Mouse (Mus musculus) erythroblast, embryonic 14.5 days (primary cell): ENCODE data around the gene Sebox. TPM values are rescaled to one million over a fixed set of nuclear protein-coding genes. Genes with fewer than 3 reads are reported as not detected.
A peak's percentile ranks its signal among the peaks of the same experiment; 100 is the strongest.

ENCODE experiments used
- H3K27me3 ChIP-seq: 2 replicates; pipeline ENCODE4 v1.6.1; 2012; ENCODE audit warnings: inconsistent platforms; ENCODE audit not compliant: control insufficient read depth
- H3K36me3 ChIP-seq: 2 replicates; pipeline ENCODE4 v1.6.1; 2012; ENCODE audit warnings: mild to moderate bottlenecking, inconsistent platforms; ENCODE audit not compliant: control insufficient read depth
- H3K4me1 ChIP-seq: 2 replicates; pipeline ENCODE4 v1.6.1; 2012; ENCODE audit warnings: inconsistent platforms; ENCODE audit not compliant: control insufficient read depth
- H3K4me3 ChIP-seq: replicated peaks from 2 replicates; pipeline ENCODE3; 2012; ENCODE audit warnings: moderate library complexity, mild to moderate bottlenecking, inconsistent platforms
- H3K9me3 ChIP-seq: 2 replicates; pipeline ENCODE4 v1.6.1; 2012; ENCODE audit warnings: low read length, inconsistent platforms, mixed read lengths; ENCODE audit not compliant: control insufficient read depth
- GATA1 ChIP-seq: IDR thresholded peaks from 2 replicates; pipeline ENCODE4 v1.6.1; 2012; ENCODE audit warnings: low read length, inconsistent platforms, mixed read lengths
- TAL1 ChIP-seq: IDR thresholded peaks from 3 replicates; pipeline ENCODE4 v1.6.1; 2012; ENCODE audit warnings: low read length, inconsistent platforms, mixed read lengths
- polyA plus RNA-seq: library from polyadenylated mRNA; stranded (reverse); fragments of >175 nt; gene quantifications from 2 replicates; pipeline ENCODE4 v1.2.3, GENCODE M21; 2012

Gene Sebox
- polyA plus RNA-seq, 1 experiment: not detected

DNA sequence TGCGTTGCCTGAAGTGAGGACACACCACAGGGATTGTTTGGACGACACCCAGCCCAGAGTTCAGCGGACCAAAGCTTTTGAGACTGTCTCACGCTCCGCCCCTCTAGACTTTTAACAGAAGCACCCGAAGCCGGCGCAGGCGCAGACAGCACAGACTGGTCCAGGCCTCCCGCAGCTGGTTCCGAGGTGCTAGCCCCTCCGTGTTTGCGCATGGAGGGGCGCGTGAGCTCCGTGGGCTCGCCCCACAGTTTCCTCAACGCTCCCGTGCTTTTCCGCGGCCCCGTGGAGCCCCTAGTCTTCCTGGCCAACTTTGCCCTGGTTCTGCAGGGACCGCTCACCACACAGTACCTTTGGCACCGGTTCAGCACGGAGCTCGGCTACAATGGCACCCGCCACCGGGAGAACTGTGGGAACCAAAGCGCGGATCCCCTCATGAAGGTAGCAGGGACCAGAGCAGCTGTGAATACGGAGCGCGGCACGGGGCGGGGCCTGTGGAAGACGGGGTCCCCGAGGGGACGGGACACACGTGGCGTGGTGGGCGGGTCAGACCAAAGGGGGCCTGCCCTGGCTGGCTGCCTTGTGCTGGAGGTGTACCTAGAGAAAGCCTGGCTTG lies 37.6 kb upstream of the Sebox start, which contains the start of gene Slc46a1:
Gene Slc46a1 (plus strand): TSS at position 130 of the 613 bp plus-strand sequence.
- Histone ChIP-seq H3K4me3 (peak within 1 kb of the TSS; percentile 61), H3K27me3 (no peaks in the 10 kb centered on the region)
- TF ChIP-seq GATA1 (no peak), TAL1 (no peak)

DNA sequence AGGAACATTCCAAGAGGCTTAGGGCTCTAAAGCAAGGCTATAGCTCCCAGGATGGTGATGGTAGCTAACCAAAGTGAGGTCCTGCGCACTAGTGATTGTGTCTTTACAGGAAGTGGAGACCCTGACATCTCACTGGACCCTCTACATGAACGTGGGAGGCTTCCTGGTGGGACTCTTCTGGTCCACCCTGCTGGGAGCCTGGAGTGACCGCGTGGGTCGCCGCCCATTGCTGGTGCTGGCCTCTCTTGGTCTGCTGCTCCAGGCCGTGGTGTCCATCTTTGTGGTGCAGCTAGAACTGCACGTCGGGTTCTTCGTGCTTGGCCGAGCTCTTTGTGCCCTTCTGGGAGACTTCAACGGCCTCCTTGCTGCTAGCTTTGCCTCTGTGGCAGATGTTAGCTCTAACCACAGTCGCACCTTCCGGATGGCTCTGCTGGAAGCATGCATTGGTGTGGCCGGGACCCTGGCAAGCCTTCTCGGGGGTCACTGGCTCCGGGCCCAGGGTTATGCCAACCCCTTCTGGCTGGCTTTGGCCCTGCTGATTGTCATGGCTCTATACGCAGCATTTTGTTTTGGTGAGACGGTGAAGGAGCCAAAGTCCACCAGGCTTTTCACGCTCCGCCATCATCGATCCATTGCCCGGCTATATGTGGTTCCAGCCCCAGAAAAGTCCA lies 36.9 kb upstream of the Sebox start:
- Histone ChIP-seq H3K4me3 (peak overlapping the region; percentile 61), H3K27me3 (no peaks in the 10 kb centered on the region), H3K9me3 (peaks cover 5% of the 10 kb centered on the region), H3K36me3 (no peaks in the 10 kb centered on the region), H3K4me1 (peaks cover 34% of the 10 kb centered on the region)
- TF ChIP-seq TAL1 (no peak), GATA1 (no peak)

More for the DNA sequence above, 37.6 kb upstream of the Sebox start, which contains the start of gene Slc46a1:
- H3K36me3 ChIP-seq: no peaks in the 10 kb centered on the region
- H3K9me3 ChIP-seq: peaks cover 5% of the 10 kb centered on the region
- peaks cover 34% of the 10 kb centered on the region for H3K4me1 ChIP-seq

DNA sequence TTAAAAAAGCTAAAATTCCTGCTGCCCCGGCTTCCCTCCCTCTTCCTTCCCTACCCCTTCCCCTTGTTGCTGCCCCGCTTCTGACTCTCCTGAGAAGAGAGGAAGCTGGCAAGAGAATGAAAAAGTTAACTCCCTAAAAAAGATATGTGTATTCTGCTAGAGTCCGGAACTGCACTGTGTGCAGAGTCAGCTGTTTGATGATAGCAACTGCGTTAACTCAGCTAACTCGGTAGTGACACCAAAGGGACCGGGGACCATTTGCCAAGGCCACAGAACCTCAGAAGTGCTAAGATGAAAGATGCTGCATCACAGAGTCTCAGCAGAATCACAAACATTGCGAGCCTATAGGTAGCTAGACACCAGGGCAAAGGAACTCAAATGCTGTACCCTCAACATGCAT lies 35.7 kb upstream of the Sebox start:
- H3K27me3 ChIP-seq: no peaks in the 10 kb centered on the region
- no peaks in the 10 kb centered on the region for H3K36me3 ChIP-seq
- peaks cover 34% of the 10 kb centered on the region for H3K4me1 ChIP-seq
- no peak overlapping the region for H3K4me3 ChIP-seq
- H3K9me3 ChIP-seq: no peaks in the 10 kb centered on the region; the same call in 1 of the 2 replicates
- TF ChIP-seq TAL1 (no peak), GATA1 (no peak)

DNA sequence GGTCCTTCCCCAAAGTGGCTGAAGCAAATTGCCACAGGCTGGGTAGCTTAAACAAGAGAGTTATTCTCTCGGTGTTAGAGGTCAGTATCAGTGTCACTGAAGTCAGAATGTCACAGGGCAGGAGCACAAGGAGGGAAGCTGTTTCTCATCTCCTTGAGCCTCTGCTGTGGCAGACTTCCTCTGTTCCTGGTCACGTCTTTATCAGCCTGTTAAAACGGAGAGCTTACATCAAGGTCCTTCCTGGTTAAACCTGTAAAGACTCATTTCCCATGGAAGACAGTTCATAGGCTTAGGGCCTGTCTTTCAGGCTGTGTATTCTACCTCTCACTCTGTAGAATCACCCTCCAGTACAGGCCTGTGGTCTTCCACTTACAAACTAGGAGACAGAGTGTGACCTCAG lies 35.3 kb upstream of the Sebox start:
- TF ChIP-seq TAL1 (no peak), GATA1 (no peak)
- no peak overlapping the region for H3K4me3 ChIP-seq

DNA sequence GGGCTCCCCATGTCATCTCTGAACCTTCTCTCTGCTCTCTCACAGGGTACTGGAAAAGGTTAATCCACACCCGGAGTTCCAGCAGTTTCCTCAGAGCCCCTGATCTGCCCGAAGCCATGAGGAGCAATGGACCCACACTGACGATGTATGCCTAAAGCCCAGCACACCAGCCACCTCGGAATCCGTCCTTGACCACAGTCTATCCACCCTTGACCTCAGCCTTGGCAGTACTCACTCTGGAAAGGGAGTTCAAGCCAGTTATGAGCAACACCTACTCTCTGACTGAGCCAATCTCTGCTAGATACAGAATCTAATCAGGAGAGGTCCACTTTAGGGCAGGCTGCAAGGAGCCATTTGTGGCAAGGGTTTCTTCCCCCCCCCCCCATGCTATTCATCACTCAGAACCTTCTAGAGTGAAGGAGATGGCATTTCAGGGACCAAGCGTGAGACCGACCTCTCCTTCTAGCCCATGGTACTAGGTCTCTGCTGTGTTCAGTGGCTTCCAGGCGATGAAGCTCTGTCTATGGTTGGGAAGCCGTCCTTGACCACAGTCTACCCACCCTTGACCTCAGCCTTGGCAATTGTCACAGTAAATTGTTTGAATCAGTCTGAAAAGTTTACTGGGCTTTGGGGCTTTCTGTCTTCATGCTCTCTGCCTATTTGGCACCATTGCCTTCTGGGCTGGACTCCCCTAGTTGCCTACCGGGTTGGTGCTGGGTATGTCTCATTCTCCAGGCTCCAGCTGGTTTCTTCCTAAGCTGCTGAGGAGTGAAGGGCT lies 31.7 kb upstream of the Sebox start:
- Histone ChIP-seq H3K27me3 (no peaks in the 10 kb centered on the region), H3K4me3 (no peak overlapping the region), H3K4me1 (peaks cover under 1% of the 10 kb centered on the region), H3K36me3 (no peaks in the 10 kb centered on the region), H3K9me3 (no peaks in the 10 kb centered on the region)
- TF ChIP-seq GATA1 (no peak), TAL1 (no peak)

More for the DNA sequence above, 35.3 kb upstream of the Sebox start:
- H3K9me3 ChIP-seq: no peaks in the 10 kb centered on the region
- no peaks in the 10 kb centered on the region for H3K36me3 ChIP-seq
- H3K27me3 ChIP-seq: no peaks in the 10 kb centered on the region
- H3K4me1 ChIP-seq: peaks cover 34% of the 10 kb centered on the region

DNA sequence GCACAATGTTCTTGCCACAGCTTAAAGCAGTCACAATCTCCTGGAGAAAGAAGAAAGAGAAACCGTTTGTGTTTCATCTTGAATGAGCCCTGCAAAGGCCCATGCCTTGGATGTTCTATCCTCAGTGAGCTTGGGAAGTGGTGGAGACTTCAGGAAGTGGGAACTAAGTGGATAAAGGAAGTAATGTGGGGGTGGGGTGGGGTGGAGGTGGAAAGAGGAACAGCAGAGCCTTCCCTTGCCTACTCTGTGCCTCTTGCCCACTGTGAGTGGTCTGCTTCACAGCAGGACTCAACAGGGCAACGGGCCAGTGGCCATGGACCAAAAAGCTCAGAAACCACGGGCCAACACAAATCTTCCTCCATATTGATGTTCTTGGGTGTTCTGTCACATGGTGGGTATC lies 28.0 kb upstream of the Sebox start:
- H3K4me1 ChIP-seq: no peaks in the 10 kb centered on the region
- TF ChIP-seq TAL1 (no peak), GATA1 (no peak)
- no peaks in the 10 kb centered on the region for H3K27me3 ChIP-seq
- no peaks in the 10 kb centered on the region for H3K9me3 ChIP-seq
- no peak overlapping the region for H3K4me3 ChIP-seq
- H3K36me3 ChIP-seq: no peaks in the 10 kb centered on the region

DNA sequence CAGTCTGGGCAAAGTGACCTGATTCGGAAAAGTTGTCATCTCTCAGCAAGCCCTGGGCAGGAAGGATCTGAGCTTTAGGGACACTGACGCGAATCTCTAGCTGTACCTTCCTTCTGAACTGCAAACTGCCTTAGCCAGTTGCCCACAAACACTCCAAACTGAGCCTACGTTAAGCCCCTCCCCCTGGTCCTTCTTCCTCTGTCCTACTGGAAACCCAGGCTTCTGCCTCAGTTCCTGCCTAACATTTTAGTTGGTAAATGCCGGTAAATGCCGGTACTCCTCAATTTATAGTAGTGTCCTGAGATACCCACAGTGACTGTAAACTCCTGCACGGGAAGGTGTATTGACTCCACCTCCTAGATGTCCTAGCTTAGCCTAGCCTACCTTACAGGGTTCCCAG lies 19.6 kb upstream of the Sebox start:
- TF ChIP-seq GATA1 (no peak), TAL1 (no peak)
- Histone ChIP-seq H3K27me3 (peaks cover 43% of the 10 kb centered on the region), H3K4me1 (no peaks in the 10 kb centered on the region), H3K4me3 (no peak overlapping the region), H3K36me3 (no peaks in the 10 kb centered on the region), H3K9me3 (no peaks in the 10 kb centered on the region)

DNA sequence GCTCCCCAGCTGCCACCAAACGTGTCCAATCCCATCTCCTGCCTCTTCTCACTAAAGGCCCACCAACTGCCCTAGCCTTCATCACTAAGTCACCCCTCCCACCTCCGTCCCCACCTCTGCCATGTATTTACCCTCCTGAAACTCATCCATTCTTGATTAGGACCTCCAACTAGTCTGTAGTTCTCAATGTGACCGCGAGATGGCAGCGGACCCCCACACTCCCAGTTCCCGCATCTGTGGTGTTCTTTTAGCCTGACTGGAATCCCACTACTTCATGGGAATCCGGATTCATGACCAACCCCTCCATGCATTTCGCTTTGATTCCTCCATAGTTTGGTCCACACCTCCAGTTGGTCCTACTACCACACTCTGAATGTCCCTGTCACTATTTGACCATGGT lies 15.1 kb upstream of the Sebox start:
- TF ChIP-seq GATA1 (no peak), TAL1 (no peak)

DNA sequence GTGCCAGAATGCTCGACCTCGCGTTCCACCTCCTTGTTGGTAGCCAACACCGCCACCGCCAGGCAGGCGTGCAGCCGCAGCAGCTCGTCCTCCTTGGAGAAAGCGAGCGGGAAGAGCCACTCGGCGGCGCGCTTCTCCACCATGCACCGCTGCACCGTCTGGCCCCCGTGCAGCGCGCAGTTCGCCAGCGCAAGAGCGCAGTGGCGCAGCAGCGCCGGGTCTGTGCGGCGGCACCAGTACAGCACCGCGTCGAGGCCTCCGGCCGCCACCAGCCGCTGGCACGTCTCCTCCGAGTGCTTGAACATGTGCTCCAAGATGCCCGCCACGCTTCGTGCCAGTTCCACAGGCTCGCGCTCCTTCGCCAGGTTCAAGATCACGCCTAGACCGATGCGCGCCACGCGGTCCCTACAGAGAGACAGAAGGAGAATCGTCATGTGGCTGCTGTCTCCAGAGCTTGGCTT lies 12.4 kb upstream of the Sebox start:
- Histone ChIP-seq H3K36me3 (no peaks in the 10 kb centered on the region), H3K4me1 (0 out of 2 replicates have a peak, but pooled peaks cover 3% of the 10 kb centered on the region), H3K9me3 (no peaks in the 10 kb centered on the region), H3K4me3 (no peak overlapping the region), H3K27me3 (peaks cover 85% of the 10 kb centered on the region)
- no peak for TF ChIP-seq GATA1
- TF ChIP-seq TAL1: no peak

More for the DNA sequence above, 15.1 kb upstream of the Sebox start:
- no peaks in the 10 kb centered on the region for H3K9me3 ChIP-seq
- peaks cover 78% of the 10 kb centered on the region for H3K27me3 ChIP-seq
- H3K4me1 ChIP-seq: 0 out of 2 replicates have a peak, but pooled peaks cover 3% of the 10 kb centered on the region
- H3K4me3 ChIP-seq: no peak overlapping the region
- no peaks in the 10 kb centered on the region for H3K36me3 ChIP-seq
